Mouse (Mus musculus) lung, embryonic 14.5 days (tissue): ENCODE results near the gene Dnttip2. TPM values are rescaled to one million over a fixed set of nuclear protein-coding genes. Genes with fewer than 3 reads are reported as not detected.
A peak's percentile ranks its signal among the peaks of the same experiment; 100 is the strongest.

Experiments used
- ATAC-seq: fragments of 200-750 bp; cut with Nextera tagmentation; 2 replicates; pipeline ENCODE4 v1.8.0; 2017; ENCODE audit warnings: mild to moderate bottlenecking, moderate TSS enrichment, moderate library complexity; ENCODE audit not compliant: insufficient read depth
- DNase-seq: peaks from one replicate; pipeline ENCODE4 v3.0.0-alpha.2; 2015
- H3K27ac ChIP-seq: fragments of 300-500 bp; sonication (generic); 2 replicates; pipeline ENCODE4 v1.5.1; 2014; ENCODE audit warnings: low read depth, mild to moderate bottlenecking, moderate library complexity
- H3K27me3 ChIP-seq: fragments of 300-500 bp; sonication (generic); 2 replicates; pipeline ENCODE4 v1.6.1; 2014; ENCODE audit warnings: low read length, control low read depth; ENCODE audit not compliant: insufficient read depth
- H3K36me3 ChIP-seq: fragments of 300-500 bp; sonication (generic); 2 replicates; pipeline ENCODE4 v1.6.1; 2014; ENCODE audit warnings: control low read depth; ENCODE audit not compliant: insufficient read depth
- H3K4me1 ChIP-seq: fragments of 300-500 bp; sonication (generic); 2 replicates; pipeline ENCODE4 v1.6.1; 2014; ENCODE audit warnings: antibody characterized with exemption, control low read depth; ENCODE audit not compliant: insufficient read depth
- H3K4me2 ChIP-seq: fragments of 300-500 bp; sonication (generic); 2 replicates; pipeline ENCODE4 v1.6.1; 2014; ENCODE audit warnings: mild to moderate bottlenecking
- H3K4me3 ChIP-seq: fragments of 300-500 bp; sonication (generic); 2 replicates; pipeline ENCODE4 v1.5.1; 2014; ENCODE audit warnings: low read depth, low read length
- H3K9ac ChIP-seq: fragments of 300-500 bp; sonication (generic); 2 replicates; pipeline ENCODE4 v1.6.1; 2014
- H3K9me3 ChIP-seq: fragments of 300-500 bp; sonication (generic); 2 replicates; pipeline ENCODE4 v1.6.1; 2016; ENCODE audit warnings: low read depth, low read length, control low read depth
- CTCF ChIP-seq: IDR thresholded peaks from 2 replicates; pipeline ENCODE4 v1.5.1; 2016; ENCODE audit warnings: antibody characterized with exemption, low read depth
- WGBS: fragments of 180-500 bp; shearing (Covaris S2); extraction: QIAGEN DNeasy Blood & Tissue Kit; methylation state at CpG from one replicate; pipeline ENCODE4 v1.1.7; 2014; 5-methylcytosine and 5-hydroxymethylcytosine counted together
- microRNA counts: library from miRNA; unstranded; fragments of <30 nt; microRNA quantifications from one replicate; lab custom pipeline; 2016
- microRNA-seq: library from miRNA; unstranded; fragments of <30 nt; microRNA quantifications from one replicate; pipeline ENCODE4, GENCODE M21; 2016; ENCODE audit warnings: borderline number of aligned reads
- polyA plus RNA-seq: library from polyadenylated mRNA; unstranded; fragments of >200 nt; fragmentation: Nextera tagmentation; extraction: Ambion mirVana; gene quantifications from 2 replicates; pipeline ENCODE4 v1.2.1, GENCODE M21; 2014

Gene Dnttip2
- polyA plus RNA-seq, 1 experiment from 2014 or later: 77.8 TPM

- no peaks in the 10 kb centered on the region for H3K9me3 ChIP-seq
- TF ChIP-seq CTCF: no peak
- ATAC-seq (no peak), DNase-seq (no peak)
- no peak overlapping the region for H3K27ac ChIP-seq
- no peak overlapping the region for H3K4me2 ChIP-seq
- no peak overlapping the region for H3K9ac ChIP-seq
- H3K36me3 ChIP-seq: no peaks in the 10 kb centered on the region
- no peaks in the 10 kb centered on the region; the same call in 1 of the 2 replicates for H3K4me1 ChIP-seq
- 33% methylated on average over 12 of the region's 12 CpGs for WGBS
- H3K4me3 ChIP-seq: no peak overlapping the region
- H3K27me3 ChIP-seq: no peaks in the 10 kb centered on the region
Measured at GRCm38 (mm10) chr3:122330484-122330883, 56.3 kb downstream of the Dnttip2 start.

GRCm38 (mm10) chr3:122333493-122333892 lies 59.3 kb downstream of the Dnttip2 start:
- Histone ChIP-seq H3K9me3 (no peaks in the 10 kb centered on the region), H3K4me2 (no peak overlapping the region), H3K36me3 (no peaks in the 10 kb centered on the region), H3K4me1 (no peaks in the 10 kb centered on the region; the same call in 1 of the 2 replicates), H3K9ac (no peak overlapping the region), H3K4me3 (no peak overlapping the region), H3K27ac (no peak overlapping the region), H3K27me3 (no peaks in the 10 kb centered on the region)
- no peak for ATAC-seq
- WGBS: 48% methylated on average over 4 of the region's 4 CpGs
- DNase-seq: no peak
- no peak for TF ChIP-seq CTCF

- H3K27ac ChIP-seq: no peak overlapping the region; the same call in 1 of the 2 replicates
- TF ChIP-seq CTCF: no peak
- H3K36me3 ChIP-seq: no peaks in the 10 kb centered on the region
- no peak overlapping the region for H3K9ac ChIP-seq
- no peaks in the 10 kb centered on the region for H3K9me3 ChIP-seq
- WGBS: 48% methylated on average over 7 of the region's 7 CpGs
- no peak overlapping the region for H3K4me2 ChIP-seq
- H3K27me3 ChIP-seq: no peaks in the 10 kb centered on the region
- no peaks in the 10 kb centered on the region; the same call in 1 of the 2 replicates for H3K4me1 ChIP-seq
- no peak for DNase-seq
- H3K4me3 ChIP-seq: no peak overlapping the region
- no peak for ATAC-seq
Measured at GRCm38 (mm10) chr3:122333902-122334301, 59.7 kb downstream of the Dnttip2 start.

- Histone ChIP-seq H3K36me3 (no peaks in the 10 kb centered on the region), H3K4me1 (no peaks in the 10 kb centered on the region; the same call in 1 of the 2 replicates), H3K4me3 (no peak overlapping the region), H3K27me3 (no peaks in the 10 kb centered on the region), H3K27ac (no peak overlapping the region), H3K4me2 (no peak overlapping the region), H3K9me3 (no peaks in the 10 kb centered on the region), H3K9ac (no peak overlapping the region)
- ATAC-seq (no peak), DNase-seq (peak; percentile 18)
- 32% methylated on average over 7 of the region's 7 CpGs for WGBS
- no peak for TF ChIP-seq CTCF
Measured at GRCm38 (mm10) chr3:122334375-122334774, 60.2 kb downstream of the Dnttip2 start.

MicroRNAs within 50 kb of the gene (microRNA counts, 519-probe panel; counts per million panel counts)
- microRNA mmu-miR-760 (lab: Ali Mortazavi, UCI): 1,744 counts per million, percentile 15 among the panel's probes with 10 or more counts

Small RNAs within 50 kb of the gene (microRNA-seq; reads per million reads assigned to microRNA genes)
- gene Gm22903: not detected
- gene Mir760: 33.3 reads per million, percentile 36 among the genes with 10 or more reads in this experiment

Other genes starting within 250 kb of the Dnttip2 start
- gene Abca4, start 229.9 kb upstream of the Dnttip2 start, polyA plus RNA-seq: 0.78 and 1.7 TPM in 2 replicates
- 76.3 and 78.6 TPM in 2 replicates for gene Gclm, start 28.8 kb upstream of the Dnttip2 start, polyA plus RNA-seq
- gene Bcar3, start 19.7 kb downstream of the Dnttip2 start, polyA plus RNA-seq: 13.4 and 14.0 TPM in 2 replicates